9 mouse cellular contexts compared by ENCODE assay signal in the genomic region with DNA sequence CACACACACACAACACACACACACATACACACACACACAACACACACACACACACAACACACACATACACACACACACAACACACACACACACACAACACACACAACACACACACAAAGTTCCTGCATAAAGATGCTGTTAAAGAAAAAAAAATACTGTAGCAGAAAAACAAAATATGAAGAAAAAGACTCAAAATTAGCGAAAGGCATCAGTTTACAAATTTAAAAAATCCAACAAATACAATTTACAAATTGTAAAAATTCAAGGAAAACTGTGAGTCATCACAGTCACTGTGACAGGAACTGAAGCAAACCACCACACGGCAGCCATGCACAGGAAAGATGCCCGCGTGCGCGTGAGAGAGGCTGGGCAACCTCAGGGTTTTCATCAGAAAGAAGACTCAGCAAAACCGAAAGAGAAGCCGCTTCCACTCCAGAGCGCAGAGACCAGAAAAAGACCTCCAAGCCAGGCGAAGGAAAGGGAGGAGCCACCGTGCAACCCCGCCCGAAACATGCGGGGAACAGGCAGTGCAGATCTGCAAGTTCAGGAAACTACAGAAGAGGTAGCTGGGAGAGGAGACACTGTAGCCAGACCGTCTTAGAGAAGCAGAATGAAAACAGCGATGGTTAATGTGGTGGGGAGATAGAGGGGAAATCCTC. TPM values are rescaled to one million over a fixed set of nuclear protein-coding genes. Genes with fewer than 3 reads are reported as not detected.
DNase-seq lines count a peak whose midpoint lies in the region; ATAC-seq and TF ChIP-seq lines count a peak whose summit lies in the region.
"Had no signal": no experiment of that assay in that cellular context is flagged by ENCODE, and none has a peak within 500 bp of the region (broad histone marks: within the 10 kb centered on the region; RNA-seq: fewer than 3 reads in every experiment).

No protein-coding gene starts in this region.

- ATAC-seq in erythroblast, adult 5-6 weeks (replicated peaks; ENCODE audit: low FRiP score, poor library complexity, severe bottlenecking) = no peak
- ATAC-seq in heart, embryonic 13.5 days (ENCODE audit: extremely low read depth, insufficient number of reproducible peaks, low FRiP score, low TSS enrichment) = no peak
- ATAC-seq in liver, embryonic 15.5 days (ENCODE audit: insufficient read depth) = no peak

- 48% methylated on average over 16 of the region's 16 CpGs for WGBS in heart, embryonic 13.5 days
- WGBS in liver, embryonic 15.5 days (ENCODE audit: insufficient replicate concordance) = 12% methylated on average over 16 of the region's 16 CpGs
- 19% methylated on average over 16 of the region's 16 CpGs for WGBS in small intestine, adult 2 months

- TF ChIP-seq POLR2A in small intestine, adult 2 months (IDR thresholded peaks at IDR 0.05; ENCODE audit: low read depth, low read length) = no peak

- no peaks in the 10 kb centered on the region for H3K36me3 ChIP-seq in erythroblast, embryonic 14.5 days (ENCODE audit: control insufficient read depth)
- no peaks in the 10 kb centered on the region for H3K36me3 ChIP-seq in E14TG2a.4 (ENCODE audit: insufficient read depth, low read length)
- H3K36me3 ChIP-seq in heart, embryonic 13.5 days = no peaks in the 10 kb centered on the region
- no peaks in the 10 kb centered on the region for H3K36me3 ChIP-seq in liver, embryonic 15.5 days (replicated peaks)
- no peaks in the 10 kb centered on the region for H3K36me3 ChIP-seq in small intestine, adult 2 months (ENCODE audit: control insufficient read depth, insufficient read depth, low read length)
- H3K36me3 ChIP-seq: G1E had no signal

- no peak for DNase-seq in c-Kit-positive CD71-positive TER-119-positive erythroid progenitor cells, embryonic 14.5 days (ENCODE audit: low spot score)
- DNase-seq in urinary bladder, postnatal 4 days (ENCODE audit: low spot score in 2 of 2) = no peak

- H3K27ac ChIP-seq in heart, embryonic 13.5 days (replicated peaks) = no peak overlapping the region
- H3K27ac ChIP-seq in liver, embryonic 15.5 days (replicated peaks) = 0 out of 2 replicates have a peak overlapping the region, but pooled peaks have one; percentile 26
- peak overlapping the region; percentile 8 for H3K27ac ChIP-seq in small intestine, adult 2 months (ENCODE audit: insufficient read depth, low read depth, low read length)

- H3K9ac ChIP-seq in heart, embryonic 13.5 days = peak overlapping the region; percentile 48
- no peak overlapping the region for H3K9ac ChIP-seq in liver, embryonic 15.5 days

- peaks cover 7% of the 10 kb centered on the region for H3K27me3 ChIP-seq in erythroblast, embryonic 14.5 days (ENCODE audit: control insufficient read depth)
- no peaks in the 10 kb centered on the region for H3K27me3 ChIP-seq in E14TG2a.4 (ENCODE audit: insufficient read depth, low read length)
- no peaks in the 10 kb centered on the region for H3K27me3 ChIP-seq in heart, embryonic 13.5 days (replicated peaks)
- H3K27me3 ChIP-seq in liver, embryonic 15.5 days = peaks cover 11% of the 10 kb centered on the region; the same call in 1 of the 2 replicates
- H3K27me3 ChIP-seq in small intestine, adult 2 months (ENCODE audit: control insufficient read depth, insufficient read depth, low read length) = no peaks in the 10 kb centered on the region

- H3K4me1 ChIP-seq in erythroblast, embryonic 14.5 days (ENCODE audit: control insufficient read depth) = peaks cover 5% of the 10 kb centered on the region
- peaks cover 59% of the 10 kb centered on the region for H3K4me1 ChIP-seq in E14TG2a.4 (replicated peaks; ENCODE audit: low read depth, low read length)
- H3K4me1 ChIP-seq in heart, embryonic 13.5 days = 0 out of 2 replicates have a peak, but pooled peaks cover 3% of the 10 kb centered on the region
- H3K4me1 ChIP-seq in liver, embryonic 15.5 days (replicated peaks) = peaks cover 6% of the 10 kb centered on the region
- H3K4me1 ChIP-seq in small intestine, adult 2 months (ENCODE audit: control insufficient read depth, insufficient read depth, insufficient read length, low read length) = peaks cover 6% of the 10 kb centered on the region

- peaks cover 2% of the 10 kb centered on the region; the same call in 1 of the 2 replicates for H3K9me3 ChIP-seq in erythroblast, embryonic 14.5 days (ENCODE audit: control insufficient read depth, low read length)
- peaks cover 5% of the 10 kb centered on the region for H3K9me3 ChIP-seq in E14TG2a.4 (ENCODE audit: low read length)
- peaks cover 4% of the 10 kb centered on the region for H3K9me3 ChIP-seq in heart, embryonic 13.5 days
- no peaks in the 10 kb centered on the region for H3K9me3 ChIP-seq in liver, embryonic 15.5 days (replicated peaks)

- peak overlapping the region; percentile 17 for H3K4me3 ChIP-seq in erythroblast, embryonic 14.5 days (replicated peaks)
- H3K4me3 ChIP-seq in E14TG2a.4 (replicated peaks; ENCODE audit: low read length) = peak overlapping the region; percentile 32
- peak overlapping the region; percentile 31 for H3K4me3 ChIP-seq in heart, embryonic 13.5 days
- H3K4me3 ChIP-seq in liver, embryonic 15.5 days (replicated peaks) = 0 out of 2 replicates have a peak overlapping the region, but pooled peaks have one; percentile 18
- peak overlapping the region; percentile 33 for H3K4me3 ChIP-seq in small intestine, adult 2 months (ENCODE audit: low read depth, low read length)

- TF ChIP-seq CTCF in E14TG2a.4 (conservative IDR thresholded peaks at IDR 0.05; ENCODE audit: low read length) = no peak
- no peak for TF ChIP-seq CTCF in small intestine, adult 2 months (IDR thresholded peaks at IDR 0.05; ENCODE audit: extremely low read depth, insufficient read length, insufficient replicate concordance, low read depth, low read length)

- H3K4me2 ChIP-seq in heart, embryonic 13.5 days = peak overlapping the region; percentile 55
- peak overlapping the region; percentile 45 for H3K4me2 ChIP-seq in liver, embryonic 15.5 days

RNA-seq across cellular contexts. Expression of a gene that starts 14.4 kb away (rescaled TPM):
- polyA plus RNA-seq in erythroblast, embryonic 14.5 days (2012) = 0.14 and 0.18 TPM in 2 replicates
- 0.42 and 3.5 TPM in 2 replicates for total RNA-seq in erythroblast, adult 5-6 weeks (2015; ENCODE audit: low replicate concordance)
- 1.6 and 2.5 TPM in 2 replicates for total RNA-seq in erythroblast, adult 5-6 weeks (2017; ENCODE audit: low replicate concordance)
- polyA plus RNA-seq in heart, embryonic 13.5 days (2015; fragmentation: Nextera tagmentation; extraction: Ambion mirVana) = 12.3 and 12.4 TPM in 2 replicates
- 8.0 and 9.4 TPM in 2 replicates for polyA plus RNA-seq in liver, embryonic 15.5 days (2015; fragmentation: Nextera tagmentation; extraction: Ambion mirVana)
- polyA plus RNA-seq in small intestine, adult 2 months (2012; rRNA removed) = 10.7 and 12.7 TPM in 2 replicates

RNA-seq across cellular contexts. Expression of a gene that starts 14.9 kb away (rescaled TPM):
- polyA plus RNA-seq in erythroblast, embryonic 14.5 days (2012) = 2.7 and 3.0 TPM in 2 replicates
- total RNA-seq in erythroblast, adult 5-6 weeks (2015; ENCODE audit: low replicate concordance) = 5.9 and 7.7 TPM in 2 replicates
- total RNA-seq in erythroblast, adult 5-6 weeks (2017; ENCODE audit: low replicate concordance) = 3.5 and 6.7 TPM in 2 replicates
- 68.4 and 71.2 TPM in 2 replicates for polyA plus RNA-seq in heart, embryonic 13.5 days (2015; fragmentation: Nextera tagmentation; extraction: Ambion mirVana)
- polyA plus RNA-seq in liver, embryonic 15.5 days (2015; fragmentation: Nextera tagmentation; extraction: Ambion mirVana) = 25.4 and 29.5 TPM in 2 replicates
- polyA plus RNA-seq in small intestine, adult 2 months (2012; rRNA removed) = 69.0 and 137 TPM in 2 replicates
